Mouse (Mus musculus): ENCODE results near the gene Usp5. TPM values are rescaled to one million over a fixed set of nuclear protein-coding genes. Genes with fewer than 3 reads are reported as not detected.
"Not testable (repeated sequence)": the region's sequence is repeated elsewhere in the genome, so short reads cannot be mapped to it uniquely, and the experiment has no call there.

Gene Usp5
- polyA plus RNA-seq, 1 experiment, result 159 TPM

DNA sequence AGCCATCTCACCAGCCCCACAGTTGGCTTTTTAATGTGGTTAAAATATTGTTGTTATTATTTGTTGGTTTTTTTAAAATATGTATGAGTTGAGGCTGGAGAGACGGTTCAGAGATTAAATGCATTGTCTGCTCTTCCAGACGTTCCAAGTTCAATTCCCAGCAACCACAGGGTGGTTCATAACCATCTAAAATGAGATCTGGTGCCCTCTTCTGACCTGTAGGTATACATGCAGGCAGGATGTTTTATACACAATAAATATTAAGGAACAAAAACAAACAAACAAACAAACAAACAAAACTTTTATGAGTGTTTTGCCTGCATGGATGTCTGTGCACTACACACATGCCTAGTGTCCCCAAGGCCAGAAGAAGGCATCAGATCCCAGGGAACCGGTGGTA lies 26.2 kb downstream of the Usp5 start:
- no peak for DNase-seq
- TF ChIP-seq CTCF (IDR thresholded peaks at IDR 0.05; ENCODE audit: borderline replicate concordance, insufficient read depth, low read depth, low read length) (no peak), POLR2A (IDR thresholded peaks at IDR 0.05; ENCODE audit: borderline replicate concordance, insufficient read depth, low read length) (no peak)
- H3K4me3 ChIP-seq (replicated peaks; ENCODE audit: insufficient read depth, low read depth, low read length), result no peak overlapping the region
- WGBS, result 77% methylated on average over 3 of the region's 3 CpGs
- no peaks in the 10 kb centered on the region for H3K27me3 ChIP-seq (ENCODE audit: control insufficient read depth, insufficient read depth, low read length)
- H3K4me1 ChIP-seq (ENCODE audit: control insufficient read depth, insufficient read depth, low read length), result peaks cover 7% of the 10 kb centered on the region; the same call in 1 of the 2 replicates
- H3K27ac ChIP-seq (ENCODE audit: insufficient read depth, low read length), result no peak overlapping the region

DNA sequence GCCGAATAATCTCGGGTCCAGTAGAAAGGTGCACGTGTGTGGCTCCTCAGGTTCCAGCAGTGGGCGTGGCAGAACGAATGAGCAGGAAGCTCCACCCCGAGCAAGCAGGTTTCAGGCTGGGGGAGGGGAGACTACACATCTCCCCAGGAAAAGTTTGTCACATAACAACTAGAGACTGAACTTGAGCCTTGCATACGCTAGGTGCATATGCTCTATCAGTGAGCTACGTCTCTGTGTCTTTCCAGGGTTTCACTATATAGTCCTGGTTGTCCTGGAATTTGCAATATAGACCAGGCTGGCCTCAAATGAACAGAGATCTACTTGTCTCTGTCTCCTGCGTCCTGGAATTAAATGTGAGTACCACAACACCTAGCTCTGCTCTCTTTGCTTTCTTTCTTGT lies 26.9 kb downstream of the Usp5 start:
- H3K27me3 ChIP-seq (ENCODE audit: control insufficient read depth, insufficient read depth, low read length); H3K4me3 ChIP-seq (replicated peaks; ENCODE audit: insufficient read depth, low read depth, low read length); H3K4me1 ChIP-seq (ENCODE audit: control insufficient read depth, insufficient read depth, low read length); H3K27ac ChIP-seq (ENCODE audit: insufficient read depth, low read length); DNase-seq: not testable (repeated sequence)
- 37% methylated on average over 6 of the region's 9 CpGs for WGBS

DNA sequence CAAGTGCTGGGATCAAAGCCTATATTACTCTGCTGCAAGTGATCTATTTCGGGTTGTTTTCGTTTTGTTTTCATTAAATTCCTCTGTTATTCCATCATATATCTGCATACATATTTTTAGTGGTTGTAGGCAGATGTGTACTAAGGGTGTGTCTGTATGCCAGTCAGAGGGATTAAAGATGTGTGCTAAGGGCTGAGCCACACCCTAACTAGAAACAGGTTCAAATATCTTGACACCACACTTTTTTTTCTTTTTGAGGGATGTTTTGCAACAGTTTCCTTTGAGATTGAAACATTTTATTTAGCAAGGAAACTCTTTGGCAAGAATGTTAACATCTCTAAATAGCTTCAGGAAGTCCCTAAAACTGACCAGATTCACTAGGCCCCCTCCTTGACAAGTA lies 33.1 kb downstream of the Usp5 start:
- Histone ChIP-seq H3K27me3 (ENCODE audit: control insufficient read depth, insufficient read depth, low read length) (no peaks in the 10 kb centered on the region), H3K4me1 (ENCODE audit: control insufficient read depth, insufficient read depth, low read length) (no peaks in the 10 kb centered on the region), H3K4me3 (replicated peaks; ENCODE audit: insufficient read depth, low read depth, low read length) (no peak overlapping the region), H3K27ac (ENCODE audit: insufficient read depth, low read length) (no peak overlapping the region)
- no peak for TF ChIP-seq POLR2A (IDR thresholded peaks at IDR 0.05; ENCODE audit: borderline replicate concordance, insufficient read depth, low read length)
- WGBS, result 89% methylated on average over 2 of the region's 2 CpGs
- no peak for DNase-seq

DNA sequence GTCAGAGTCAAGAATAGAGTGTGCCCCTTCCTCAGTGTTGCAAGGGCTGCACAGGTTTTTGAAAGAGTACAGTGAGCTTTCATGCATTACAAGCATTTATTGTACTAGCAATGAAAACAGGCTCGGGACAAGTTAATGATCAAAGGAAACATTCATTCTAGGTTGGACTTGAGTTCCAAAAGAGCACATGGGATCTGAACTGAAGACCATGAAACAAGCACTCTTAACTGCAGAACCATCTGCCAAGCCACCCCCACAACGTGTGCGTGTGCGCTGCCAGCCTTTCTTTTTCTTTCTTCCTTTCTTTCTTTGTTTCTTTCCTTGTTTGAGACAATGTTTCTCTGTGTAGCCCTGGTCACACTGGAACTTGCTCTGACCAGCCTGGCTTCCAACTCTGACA lies 33.5 kb downstream of the Usp5 start:
- Histone ChIP-seq H3K4me3 (replicated peaks; ENCODE audit: insufficient read depth, low read depth, low read length) (no peak overlapping the region), H3K27ac (ENCODE audit: insufficient read depth, low read length) (no peak overlapping the region), H3K4me1 (ENCODE audit: control insufficient read depth, insufficient read depth, low read length) (no peaks in the 10 kb centered on the region), H3K27me3 (ENCODE audit: control insufficient read depth, insufficient read depth, low read length) (no peaks in the 10 kb centered on the region)
- WGBS, result 79% methylated on average over 4 of the region's 4 CpGs
- TF ChIP-seq CTCF (IDR thresholded peaks at IDR 0.05; ENCODE audit: borderline replicate concordance, insufficient read depth, low read depth, low read length), result no peak
- no peak for TF ChIP-seq POLR2A (IDR thresholded peaks at IDR 0.05; ENCODE audit: borderline replicate concordance, insufficient read depth, low read length)
- DNase-seq, result no peak

DNA sequence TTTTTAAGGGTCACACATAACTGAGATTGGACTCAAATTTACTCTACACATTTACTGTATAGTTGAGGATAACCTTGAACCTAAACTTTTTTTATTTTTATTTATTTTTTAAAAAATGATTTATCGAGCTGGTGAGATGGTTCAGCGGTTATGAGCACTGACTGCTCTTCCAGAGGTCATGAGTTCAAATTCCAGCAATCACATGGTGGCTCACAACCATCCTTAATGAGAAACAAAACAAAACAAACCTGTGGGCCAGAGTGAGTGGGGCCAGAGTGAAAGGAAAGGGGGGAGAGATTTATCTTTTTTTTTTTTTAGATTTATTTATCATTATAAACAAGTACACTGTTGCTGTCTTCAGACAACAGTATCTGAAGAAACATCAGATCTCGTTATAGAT lies 37.4 kb downstream of the Usp5 start:
- Histone ChIP-seq H3K27ac (ENCODE audit: insufficient read depth, low read length) (no peak overlapping the region), H3K27me3 (ENCODE audit: control insufficient read depth, insufficient read depth, low read length) (no peaks in the 10 kb centered on the region), H3K4me1 (ENCODE audit: control insufficient read depth, insufficient read depth, low read length) (peaks cover 7% of the 10 kb centered on the region; the same call in 1 of the 2 replicates), H3K4me3 (replicated peaks; ENCODE audit: insufficient read depth, low read depth, low read length) (no peak overlapping the region)
- DNase-seq, result no peak
- no peak for TF ChIP-seq POLR2A (IDR thresholded peaks at IDR 0.05; ENCODE audit: borderline replicate concordance, insufficient read depth, low read length)
- TF ChIP-seq CTCF (IDR thresholded peaks at IDR 0.05; ENCODE audit: borderline replicate concordance, insufficient read depth, low read depth, low read length), result no peak
- 91% methylated on average over 3 of the region's 3 CpGs for WGBS

DNA sequence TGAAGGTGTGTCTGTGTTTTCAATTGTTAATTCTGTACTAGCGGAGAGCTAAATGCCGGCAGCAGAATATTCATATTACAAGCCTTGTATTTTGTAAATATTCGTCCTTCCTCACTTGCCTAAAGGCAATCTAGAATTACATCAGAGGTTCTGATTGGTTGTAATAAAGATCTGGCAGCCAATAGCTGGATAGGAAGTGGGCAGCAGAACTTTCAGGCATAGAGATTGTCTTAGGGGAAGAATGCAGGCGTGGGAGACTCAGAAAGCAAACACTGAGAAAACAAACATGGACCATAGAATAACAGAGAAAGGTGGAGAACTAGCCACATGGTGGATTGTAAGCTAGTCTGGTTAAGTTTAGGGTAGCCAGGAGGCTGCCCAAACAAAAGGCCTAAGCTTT lies 39.2 kb downstream of the Usp5 start:
- Histone ChIP-seq H3K4me1 (ENCODE audit: control insufficient read depth, insufficient read depth, low read length) (peaks cover 19% of the 10 kb centered on the region; the same call in 1 of the 2 replicates), H3K4me3 (replicated peaks; ENCODE audit: insufficient read depth, low read depth, low read length) (no peak overlapping the region), H3K27ac (ENCODE audit: insufficient read depth, low read length) (no peak overlapping the region), H3K27me3 (ENCODE audit: control insufficient read depth, insufficient read depth, low read length) (no peaks in the 10 kb centered on the region)
- 85% methylated on average over 4 of the region's 4 CpGs for WGBS
- TF ChIP-seq POLR2A (IDR thresholded peaks at IDR 0.05; ENCODE audit: borderline replicate concordance, insufficient read depth, low read length) (no peak), CTCF (IDR thresholded peaks at IDR 0.05; ENCODE audit: borderline replicate concordance, insufficient read depth, low read depth, low read length) (no peak)
- DNase-seq, result no peak

DNA sequence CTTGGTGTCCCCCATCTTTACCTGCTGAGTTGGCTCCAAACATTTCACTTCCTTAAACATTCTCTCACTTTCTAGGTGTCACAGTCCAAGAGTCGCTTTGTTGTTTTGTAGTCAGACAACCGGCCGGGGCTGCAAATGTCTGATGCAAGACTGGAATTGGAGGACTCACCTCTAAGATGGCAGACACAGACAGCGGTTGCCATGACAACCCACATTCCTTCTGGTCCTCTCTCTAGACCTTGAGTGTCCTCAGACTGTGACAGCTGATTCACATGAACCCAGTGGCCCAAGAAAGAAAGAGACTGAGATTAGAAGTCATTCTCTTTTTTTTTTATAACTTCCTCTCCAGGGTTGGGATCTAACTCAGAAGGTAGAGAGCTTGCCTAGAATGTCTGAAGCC lies 39.8 kb downstream of the Usp5 start:
- Histone ChIP-seq H3K27ac (ENCODE audit: insufficient read depth, low read length) (no peak overlapping the region), H3K4me3 (replicated peaks; ENCODE audit: insufficient read depth, low read depth, low read length) (no peak overlapping the region), H3K4me1 (ENCODE audit: control insufficient read depth, insufficient read depth, low read length) (peaks cover 19% of the 10 kb centered on the region; the same call in 1 of the 2 replicates), H3K27me3 (ENCODE audit: control insufficient read depth, insufficient read depth, low read length) (no peaks in the 10 kb centered on the region)
- DNase-seq, result no peak
- TF ChIP-seq CTCF (IDR thresholded peaks at IDR 0.05; ENCODE audit: borderline replicate concordance, insufficient read depth, low read depth, low read length) (no peak), POLR2A (IDR thresholded peaks at IDR 0.05; ENCODE audit: borderline replicate concordance, insufficient read depth, low read length) (no peak)
- 77% methylated on average over 4 of the region's 4 CpGs for WGBS

DNA sequence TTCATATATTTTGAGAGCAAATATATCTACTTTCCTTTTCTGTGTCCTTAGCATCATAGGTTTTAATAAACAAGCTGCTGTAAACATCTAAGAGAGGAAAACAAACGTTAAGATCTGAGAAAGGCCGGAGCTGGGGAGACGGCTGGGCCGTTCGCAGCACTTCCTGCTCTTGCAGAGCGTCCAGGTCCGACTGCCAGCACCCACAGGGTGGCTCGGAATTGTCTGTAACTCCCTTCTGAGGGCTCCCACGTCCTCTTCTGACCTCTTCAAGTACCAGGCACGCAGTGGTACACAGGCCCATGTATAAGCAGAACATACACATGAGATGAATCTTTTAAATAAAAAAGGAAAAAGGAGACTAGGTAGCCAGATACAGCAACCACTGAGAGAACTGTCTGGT lies 41.6 kb downstream of the Usp5 start:
- H3K27ac ChIP-seq (ENCODE audit: insufficient read depth, low read length), result 0 out of 2 replicates have a peak overlapping the region, but pooled peaks have one; percentile 29
- no peak overlapping the region for H3K4me3 ChIP-seq (replicated peaks; ENCODE audit: insufficient read depth, low read depth, low read length)
- no peaks in the 10 kb centered on the region for H3K27me3 ChIP-seq (ENCODE audit: control insufficient read depth, insufficient read depth, low read length)
- H3K4me1 ChIP-seq (ENCODE audit: control insufficient read depth, insufficient read depth, low read length), result peaks cover 19% of the 10 kb centered on the region; the same call in 1 of the 2 replicates
- TF ChIP-seq POLR2A (IDR thresholded peaks at IDR 0.05; ENCODE audit: borderline replicate concordance, insufficient read depth, low read length), result no peak
- no peak for TF ChIP-seq CTCF (IDR thresholded peaks at IDR 0.05; ENCODE audit: borderline replicate concordance, insufficient read depth, low read depth, low read length)
- peak; percentile 57 for DNase-seq
- 10% methylated on average over 10 of the region's 10 CpGs for WGBS

Measured in cerebellum, adult 2 months (tissue).